Mouse (Mus musculus): ENCODE results near the gene Gabpb2. TPM values are rescaled to one million over a fixed set of nuclear protein-coding genes. Genes with fewer than 3 reads are reported as not detected.

Gene Gabpb2
- polyA plus RNA-seq, 1 experiment from 2014 or later, result 3.1 TPM

DNA sequence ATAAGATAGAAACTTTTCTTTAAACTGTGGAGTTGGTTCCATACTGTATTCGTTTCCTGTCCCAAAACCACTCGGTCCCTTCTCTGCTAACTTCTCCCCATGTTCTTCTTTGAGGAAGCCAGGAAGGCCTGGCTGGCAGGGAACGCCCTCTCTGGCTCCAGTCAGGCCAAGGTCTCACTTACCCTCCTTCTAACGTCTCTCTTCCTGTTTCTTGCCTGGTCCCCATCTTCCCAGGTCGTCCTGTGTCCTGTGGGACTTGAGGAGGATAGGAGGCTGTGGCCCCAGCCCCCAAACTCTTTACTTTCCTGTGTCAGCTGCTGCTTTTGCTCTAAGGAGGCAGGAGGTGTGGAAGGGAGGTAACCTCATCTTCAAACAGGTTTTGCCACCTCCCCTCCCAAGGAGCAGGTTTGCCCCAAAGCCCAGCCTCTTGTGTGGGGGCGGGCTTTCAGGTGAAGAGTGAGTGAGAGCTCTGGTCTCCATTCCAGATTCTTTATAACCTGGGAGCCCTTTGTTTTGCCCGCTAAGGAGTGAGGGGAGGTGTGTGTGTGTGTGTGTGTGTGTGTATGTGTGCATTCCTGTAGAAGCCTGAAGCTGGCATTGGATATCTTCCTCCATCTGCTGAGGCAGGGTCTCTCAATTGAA lies 33.2 kb upstream of the Gabpb2 start, which contains the start of gene Bnipl:
Bnipl (minus strand) TSS at position 411 of the 642 bp plus-strand sequence.
- no peak for ATAC-seq
- no peak for TF ChIP-seq CTCF (IDR thresholded peaks at IDR 0.05; ENCODE audit: low read depth)
- Histone ChIP-seq H3K27me3 (replicated peaks; ENCODE audit: control insufficient read depth, insufficient read depth, low read length) (no peaks in the 10 kb centered on the region), H3K27ac (ENCODE audit: low read depth, low read length) (no peak within 1 kb of the TSS), H3K9me3 (ENCODE audit: control insufficient read depth) (no peaks in the 10 kb centered on the region), H3K4me2 (replicated peaks; ENCODE audit: low read depth) (no peak within 1 kb of the TSS), H3K4me3 (ENCODE audit: low read depth, low read length) (no peak within 1 kb of the TSS), H3K9ac (ENCODE audit: low read depth, low read length) (no peak within 1 kb of the TSS), H3K4me1 (replicated peaks; ENCODE audit: control insufficient read depth, insufficient read depth, low read length) (no peaks in the 10 kb centered on the region), H3K36me3 (ENCODE audit: control insufficient read depth, insufficient read depth) (peaks cover 22% of the 10 kb centered on the region)
- WGBS, result 39% methylated on average over 7 of the region's 7 CpGs

DNA sequence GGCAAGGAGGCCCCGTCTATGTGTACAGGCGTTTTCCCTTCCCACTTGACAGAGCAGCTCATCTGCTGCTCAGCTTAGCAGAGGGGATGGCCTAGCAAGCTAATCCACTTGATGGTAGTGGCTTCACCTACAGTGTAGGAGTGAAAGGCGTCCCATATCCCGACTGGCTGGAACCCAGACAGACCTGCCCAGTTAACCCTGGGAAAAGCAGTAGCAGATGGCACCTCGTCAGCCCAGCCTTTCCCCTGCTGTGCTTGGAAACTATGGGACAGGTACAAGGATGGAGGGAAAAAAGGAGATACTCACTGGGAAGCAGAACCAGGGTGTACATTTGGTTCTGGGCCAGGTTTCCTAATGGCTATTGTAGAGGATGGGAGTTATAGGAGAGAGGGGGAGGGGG lies 32.6 kb upstream of the Gabpb2 start:
- 71% methylated on average over 5 of the region's 5 CpGs for WGBS
- no peaks in the 10 kb centered on the region for H3K4me1 ChIP-seq (replicated peaks; ENCODE audit: control insufficient read depth, insufficient read depth, low read length)
- no peak overlapping the region for H3K27ac ChIP-seq (ENCODE audit: low read depth, low read length)
- H3K4me2 ChIP-seq (replicated peaks; ENCODE audit: low read depth), result no peak overlapping the region
- H3K4me3 ChIP-seq (ENCODE audit: low read depth, low read length), result no peak overlapping the region
- H3K36me3 ChIP-seq (ENCODE audit: control insufficient read depth, insufficient read depth), result peaks cover 18% of the 10 kb centered on the region
- no peak overlapping the region for H3K9ac ChIP-seq (ENCODE audit: low read depth, low read length)
- no peaks in the 10 kb centered on the region for H3K27me3 ChIP-seq (replicated peaks; ENCODE audit: control insufficient read depth, insufficient read depth, low read length)
- no peak for ATAC-seq
- no peak for TF ChIP-seq CTCF (IDR thresholded peaks at IDR 0.05; ENCODE audit: low read depth)
- no peaks in the 10 kb centered on the region for H3K9me3 ChIP-seq (ENCODE audit: control insufficient read depth)

- H3K9ac ChIP-seq (ENCODE audit: low read depth, low read length), result no peak overlapping the region
- TF ChIP-seq CTCF (IDR thresholded peaks at IDR 0.05; ENCODE audit: low read depth), result no peak
- WGBS, result 73% methylated on average over 1 of the region's 1 CpGs
- H3K4me2 ChIP-seq (replicated peaks; ENCODE audit: low read depth), result no peak overlapping the region
- no peaks in the 10 kb centered on the region for H3K9me3 ChIP-seq (ENCODE audit: control insufficient read depth)
- H3K4me1 ChIP-seq (replicated peaks; ENCODE audit: control insufficient read depth, insufficient read depth, low read length), result no peaks in the 10 kb centered on the region
- no peak overlapping the region for H3K4me3 ChIP-seq (ENCODE audit: low read depth, low read length)
- no peak for ATAC-seq
- H3K27me3 ChIP-seq (replicated peaks; ENCODE audit: control insufficient read depth, insufficient read depth, low read length), result no peaks in the 10 kb centered on the region
- peaks cover 2% of the 10 kb centered on the region; the same call in 1 of the 2 replicates for H3K36me3 ChIP-seq (ENCODE audit: control insufficient read depth, insufficient read depth)
- no peak overlapping the region for H3K27ac ChIP-seq (ENCODE audit: low read depth, low read length)
These were observed 30.1 kb upstream of the Gabpb2 start for GRCm38 (mm10) chr3:95247660-95248336.

- 69% methylated on average over 5 of the region's 5 CpGs for WGBS
- no peak overlapping the region for H3K9ac ChIP-seq (ENCODE audit: low read depth, low read length)
- H3K4me3 ChIP-seq (ENCODE audit: low read depth, low read length), result no peak overlapping the region
- no peaks in the 10 kb centered on the region for H3K9me3 ChIP-seq (ENCODE audit: control insufficient read depth)
- no peak overlapping the region for H3K27ac ChIP-seq (ENCODE audit: low read depth, low read length)
- no peaks in the 10 kb centered on the region for H3K4me1 ChIP-seq (replicated peaks; ENCODE audit: control insufficient read depth, insufficient read depth, low read length)
- H3K36me3 ChIP-seq (ENCODE audit: control insufficient read depth, insufficient read depth), result no peaks in the 10 kb centered on the region; the same call in 1 of the 2 replicates
- TF ChIP-seq CTCF (IDR thresholded peaks at IDR 0.05; ENCODE audit: low read depth), result no peak
- ATAC-seq, result no peak
- H3K27me3 ChIP-seq (replicated peaks; ENCODE audit: control insufficient read depth, insufficient read depth, low read length), result no peaks in the 10 kb centered on the region
- H3K4me2 ChIP-seq (replicated peaks; ENCODE audit: low read depth), result no peak overlapping the region
These were observed 28.9 kb upstream of the Gabpb2 start for GRCm38 (mm10) chr3:95246465-95247231.

DNA sequence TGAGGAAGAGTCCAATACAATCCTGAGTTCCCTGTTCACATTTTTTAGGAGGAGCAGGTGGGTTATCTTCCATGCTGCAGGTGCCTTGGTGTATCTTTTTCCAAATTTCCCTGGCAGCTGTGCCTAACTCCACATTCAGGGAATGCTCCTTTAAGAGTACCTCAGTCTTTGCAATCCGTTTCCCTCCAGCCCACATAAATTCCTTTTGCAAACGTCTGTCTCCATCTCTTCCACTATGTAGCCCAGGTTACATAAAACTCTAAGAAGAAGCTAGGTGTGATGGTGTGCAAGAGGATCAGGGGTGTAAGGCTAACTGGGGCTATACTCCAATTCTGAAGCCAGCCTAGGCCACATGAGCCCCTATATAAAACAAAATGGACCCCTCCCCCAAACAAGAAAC lies 25.4 kb upstream of the Gabpb2 start:
- H3K4me1 ChIP-seq (replicated peaks; ENCODE audit: control insufficient read depth, insufficient read depth, low read length), result no peaks in the 10 kb centered on the region
- H3K4me2 ChIP-seq (replicated peaks; ENCODE audit: low read depth), result no peak overlapping the region
- no peak overlapping the region for H3K4me3 ChIP-seq (ENCODE audit: low read depth, low read length)
- TF ChIP-seq CTCF (IDR thresholded peaks at IDR 0.05; ENCODE audit: low read depth), result no peak
- H3K27ac ChIP-seq (ENCODE audit: low read depth, low read length), result no peak overlapping the region
- H3K36me3 ChIP-seq (ENCODE audit: control insufficient read depth, insufficient read depth), result no peaks in the 10 kb centered on the region
- H3K9ac ChIP-seq (ENCODE audit: low read depth, low read length), result no peak overlapping the region
- no peak for ATAC-seq
- no peaks in the 10 kb centered on the region for H3K27me3 ChIP-seq (replicated peaks; ENCODE audit: control insufficient read depth, insufficient read depth, low read length)
- no peaks in the 10 kb centered on the region for H3K9me3 ChIP-seq (ENCODE audit: control insufficient read depth)
- 61% methylated on average over 2 of the region's 2 CpGs for WGBS

- no peaks in the 10 kb centered on the region for H3K4me1 ChIP-seq (replicated peaks; ENCODE audit: control insufficient read depth, insufficient read depth, low read length)
These were observed 23.8 kb upstream of the Gabpb2 start, which contains the start of gene Gm128 for GRCm38 (mm10) chr3:95241498-95241897. Gm128 (minus strand) TSS chr3:95241598.

More at GRCm38 (mm10) chr3:95241498-95241897, 23.8 kb upstream of the Gabpb2 start, which contains the start of gene Gm128:
- no peak within 1 kb of the TSS for H3K27ac ChIP-seq (ENCODE audit: low read depth, low read length)
- no peak for ATAC-seq
- H3K4me3 ChIP-seq (ENCODE audit: low read depth, low read length), result no peak within 1 kb of the TSS
- peaks cover 11% of the 10 kb centered on the region; the same call in 1 of the 2 replicates for H3K36me3 ChIP-seq (ENCODE audit: control insufficient read depth, insufficient read depth)
- H3K9me3 ChIP-seq (ENCODE audit: control insufficient read depth), result no peaks in the 10 kb centered on the region
- H3K4me2 ChIP-seq (replicated peaks; ENCODE audit: low read depth), result no peak within 1 kb of the TSS
- H3K9ac ChIP-seq (ENCODE audit: low read depth, low read length), result no peak within 1 kb of the TSS
- no peak for TF ChIP-seq CTCF (IDR thresholded peaks at IDR 0.05; ENCODE audit: low read depth)
- WGBS, result 74% methylated on average over 7 of the region's 7 CpGs
- no peaks in the 10 kb centered on the region for H3K27me3 ChIP-seq (replicated peaks; ENCODE audit: control insufficient read depth, insufficient read depth, low read length)

Measured in intestine, postnatal 0 days (tissue).